Mouse (Mus musculus) heart, adult 2 months (tissue): ENCODE measurements around the gene Boll.

Source experiments
- CTCF ChIP-seq: fragments of 200-600 bp; IDR thresholded peaks from 2 replicates; pipeline ENCODE4 v1.8.1; 2022; ENCODE audit warnings: antibody characterized with exemption, mild to moderate bottlenecking, moderate library complexity
- POLR2A ChIP-seq: fragments of 200-500 bp; IDR thresholded peaks from 2 replicates; pipeline ENCODE4 v1.6.1; 2011; ENCODE audit warnings: mild to moderate bottlenecking, low read depth, low read length, control low read depth; ENCODE audit not compliant: insufficient read depth

DNA sequence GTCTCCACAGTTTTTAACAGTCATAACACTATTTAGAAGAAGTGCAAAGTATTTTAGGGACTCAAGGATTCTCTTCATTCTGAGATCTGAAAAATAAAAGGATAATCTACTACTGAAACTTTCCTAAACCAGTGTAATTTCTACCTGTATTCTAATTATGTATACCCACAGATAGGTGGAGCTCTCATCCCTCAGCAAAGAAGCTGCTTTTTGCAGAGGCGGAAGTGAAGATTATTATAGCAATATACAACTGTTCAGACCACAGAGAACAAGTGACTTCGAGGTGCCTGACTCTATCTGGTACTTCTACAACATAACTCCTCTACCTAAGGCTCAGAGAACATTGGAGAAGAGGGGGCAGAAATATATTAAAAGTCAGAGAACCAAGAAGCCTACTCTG is 97.8 kb downstream of the Boll start:
- TF ChIP-seq CTCF (peak; percentile 35), POLR2A (no peak)
